Mouse (Mus musculus): ENCODE measurements around the gene Vmn1r112.
"Not testable (repeated sequence)": the region's sequence is repeated elsewhere in the genome, so short reads cannot be mapped to it uniquely, and the experiment has no call there.

Vmn1r112 gene

DNA sequence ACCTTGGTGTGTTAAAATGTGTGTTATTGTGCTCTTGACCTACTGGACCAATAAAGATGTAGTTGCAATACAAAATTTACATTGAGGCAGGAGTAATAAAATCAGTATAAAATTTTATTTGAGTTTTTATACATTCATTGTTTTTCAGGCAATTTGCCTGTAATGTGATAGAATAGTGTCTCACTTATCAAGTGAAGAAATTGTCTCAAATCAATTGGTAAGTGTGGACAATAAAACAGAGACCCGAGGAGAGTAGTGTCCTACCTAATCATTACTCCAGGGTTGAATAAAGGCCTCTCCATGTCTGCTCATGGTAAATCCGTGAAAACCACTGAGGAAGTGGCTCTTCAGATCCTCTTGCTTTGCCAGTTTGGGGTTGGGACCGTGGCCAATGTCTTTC is at the start of gene Vmn1r112:
Gene Vmn1r112, plus strand, starts transcription at position 301 of the 400 bp plus-strand sequence.
- not testable (repeated sequence) for DNase-seq

DNA sequence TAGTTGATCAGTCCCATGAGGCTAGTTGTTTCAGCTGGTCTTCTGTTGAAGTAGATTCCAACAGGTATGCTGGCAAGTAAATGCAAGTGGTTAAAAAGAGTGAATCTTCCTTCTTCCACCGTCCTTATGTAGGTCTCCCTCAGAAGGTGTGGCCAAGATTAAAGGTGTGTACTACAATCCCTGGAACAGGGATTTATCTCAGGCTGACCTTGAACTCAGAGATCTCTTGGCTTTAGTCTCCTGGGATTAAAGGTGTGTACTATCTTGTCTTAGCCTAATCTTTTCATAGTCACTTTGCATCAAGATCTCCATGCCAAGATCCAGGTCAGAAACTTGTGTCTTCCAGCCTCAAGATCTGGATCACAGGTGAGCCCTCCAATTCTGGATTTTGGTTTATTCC is 40.5 kb upstream of the Vmn1r112 start, which contains the start of gene Gm10668:
Gene Gm10668, minus strand, starts transcription at position 101 of the 400 bp plus-strand sequence.
- DNase-seq, result not testable (repeated sequence)

DNA sequence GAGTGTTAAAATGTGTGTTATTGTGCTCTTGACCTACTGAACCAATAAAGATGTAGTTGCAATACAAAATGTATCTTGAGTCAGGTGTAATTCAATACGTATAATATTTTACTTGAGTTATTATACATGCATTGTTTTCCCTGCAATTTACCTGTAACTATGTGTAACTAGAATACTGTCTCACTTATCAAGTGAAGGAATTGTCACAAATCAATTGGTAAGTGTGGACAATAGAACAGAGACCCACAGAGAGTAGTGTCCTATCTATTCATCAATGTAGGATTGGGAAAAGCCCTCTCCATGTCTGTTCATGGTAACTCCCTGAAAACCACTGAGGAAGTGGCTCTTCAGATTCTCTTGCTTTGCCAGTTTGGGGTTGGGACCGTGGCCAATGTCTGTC is 16.0 kb downstream of the Vmn1r112 start, which contains the start of gene Vmn1r113:
Gene Vmn1r113, plus strand, starts transcription at position 301 of the 400 bp plus-strand sequence.
- DNase-seq, result not testable (repeated sequence)

DNA sequence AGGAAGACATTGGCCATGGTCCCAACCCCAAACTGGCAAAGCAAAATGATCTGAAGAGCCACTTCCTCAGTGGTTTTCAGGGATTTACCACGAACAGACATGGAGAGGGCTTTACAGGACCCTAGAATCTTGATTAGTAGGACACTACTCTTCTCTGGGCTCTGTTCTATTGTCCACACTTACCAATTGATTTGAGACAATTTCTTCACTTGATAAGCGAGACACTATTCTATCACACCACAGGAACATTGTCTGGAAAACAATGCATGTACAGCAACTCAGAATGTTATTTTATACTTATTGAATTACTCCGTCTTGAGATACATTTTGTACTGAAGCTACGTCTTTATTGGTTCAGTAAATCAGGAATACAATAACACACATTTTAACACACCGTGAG is 41.1 kb downstream of the Vmn1r112 start, which contains the start of gene Vmn1r114:
Gene Vmn1r114, minus strand, starts transcription at position 101 of the 400 bp plus-strand sequence.
- not testable (repeated sequence) for DNase-seq

Measured in lung, postnatal 10 days (tissue).